Mouse (Mus musculus) CH12.LX (cell line): Measurements from ENCODE around the gene Arhgef38. TPM values are rescaled to one million over a fixed set of nuclear protein-coding genes. Genes with fewer than 3 reads are reported as not detected.

Experiments
- polyA plus RNA-seq: library from polyadenylated mRNA; unstranded; fragments of >175 nt; gene quantifications from 2 replicates; pipeline ENCODE4 v1.2.1, GENCODE M21; 2012; ENCODE audit warnings: low read depth; ENCODE audit not compliant: insufficient read length
- total RNA-seq, 2 experiments: library from RNA; depleted of rRNA; stranded (reverse); fragments of 300-350 nt in 1 of 2; fragments of >200 nt in 1 of 2; gene quantifications; 2 replicates each; pipeline ENCODE4 v1.2.3; 2012 to 2014

Arhgef38 gene
- total and polyA plus RNA-seq, 3 experiments: not detected

Other genes starting within 250 kb of the Arhgef38 start
- 21.5 and 23.8 TPM in 2 replicates for gene Ints12, start 143.1 kb downstream of the Arhgef38 start, total RNA-seq (2012; rRNA removed)
- 36.2 and 36.9 TPM in 2 replicates for gene Ints12, start 143.1 kb downstream of the Arhgef38 start, total RNA-seq (2014; rRNA removed)
- 37.2 and 37.9 TPM in 2 replicates for gene Ints12, start 143.1 kb downstream of the Arhgef38 start, polyA plus RNA-seq
- 33.3 and 33.6 TPM in 2 replicates for gene Gstcd, start 142.9 kb downstream of the Arhgef38 start, total RNA-seq (2012; rRNA removed)
- 67.2 and 72.5 TPM in 2 replicates for gene Gstcd, start 142.9 kb downstream of the Arhgef38 start, total RNA-seq (2014; rRNA removed)
- gene Gstcd, start 142.9 kb downstream of the Arhgef38 start, polyA plus RNA-seq: 44.6 and 45.1 TPM in 2 replicates
- 129 and 132 TPM in 2 replicates for gene Ppa2, start 75.2 kb upstream of the Arhgef38 start, total RNA-seq (2012; rRNA removed)
- gene Ppa2, start 75.2 kb upstream of the Arhgef38 start, total RNA-seq (2014; rRNA removed): 119 and 145 TPM in 2 replicates
- 98.3 and 101 TPM in 2 replicates for gene Ppa2, start 75.2 kb upstream of the Arhgef38 start, polyA plus RNA-seq